Mouse (Mus musculus) G1E-ER4 (cell line): ENCODE measurements around the gene Strn. TPM values are rescaled to one million over a fixed set of nuclear protein-coding genes. Genes with fewer than 3 reads are reported as not detected.

Experiments
- GATA1 ChIP-seq: IDR thresholded peaks from one replicate; pipeline ENCODE4 v1.8.0; 2012; ENCODE audit warnings: low read length, inconsistent platforms
- polyA plus RNA-seq: library from polyadenylated mRNA; stranded (reverse); fragments of >175 nt; gene quantifications from 2 replicates; pipeline ENCODE4 v1.2.3, GENCODE M21; 2012

The Strn gene
- polyA plus RNA-seq, 1 experiment: 3.8 TPM

DNA sequence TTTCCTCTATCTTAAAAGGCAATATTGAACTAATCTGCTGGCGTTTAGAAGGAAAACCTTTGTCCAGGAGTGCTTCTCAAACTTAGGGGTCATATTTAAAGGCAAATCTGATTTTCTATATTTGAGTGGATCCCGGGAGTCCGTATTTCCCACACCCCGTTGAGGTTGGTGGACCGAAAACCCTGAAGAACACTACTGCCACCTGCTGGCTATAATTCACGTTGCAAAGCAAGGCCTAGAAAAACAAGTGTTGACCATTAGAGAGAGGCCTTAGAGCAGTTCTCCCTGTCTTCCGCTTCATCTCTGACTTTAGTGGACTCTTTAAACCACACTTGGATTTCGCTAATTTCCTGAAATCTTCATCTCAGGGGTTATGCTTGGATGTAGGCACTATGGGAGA, 133.1 kb downstream of the Strn start:
- no peak for TF ChIP-seq GATA1

DNA sequence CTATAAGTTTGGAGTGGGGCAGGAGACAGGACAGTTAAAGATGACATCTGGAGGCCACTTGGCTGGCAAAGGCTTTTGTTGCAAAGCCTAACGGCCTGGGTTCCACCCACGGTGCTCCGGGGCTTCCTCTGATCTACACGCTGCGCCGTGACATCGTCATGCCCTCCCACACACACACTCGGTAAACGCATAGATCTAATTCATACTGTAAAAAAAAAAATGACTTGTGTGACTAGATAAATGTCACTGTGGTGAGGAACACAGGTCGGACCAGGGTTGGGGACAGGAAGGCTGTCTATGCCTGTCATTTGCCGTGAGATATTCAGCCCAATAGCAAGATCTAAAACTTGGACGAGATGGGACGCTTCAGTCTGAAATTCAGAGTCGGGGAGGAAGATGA, 134.7 kb downstream of the Strn start:
- no peak for TF ChIP-seq GATA1

DNA sequence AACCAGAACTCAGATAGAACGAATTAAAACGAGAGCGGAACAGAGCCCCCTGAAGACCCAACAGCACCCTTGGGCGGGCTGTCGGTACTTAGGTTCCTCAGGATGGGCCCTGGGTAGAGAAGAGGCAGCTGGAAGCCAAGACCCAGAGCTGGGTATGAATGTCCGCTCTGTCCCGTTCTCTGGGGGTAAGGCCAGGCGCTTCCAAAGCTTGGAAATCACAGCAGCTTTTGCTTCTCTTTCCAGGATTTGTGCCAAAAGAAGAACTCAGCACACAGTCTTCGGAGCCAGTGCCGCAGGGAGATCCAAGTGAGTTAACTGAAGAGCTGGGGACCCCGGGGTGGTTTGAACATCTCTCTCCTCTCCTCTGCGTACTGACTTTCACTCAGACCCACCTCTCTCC, 135.4 kb downstream of the Strn start:
- TF ChIP-seq GATA1: no peak

DNA sequence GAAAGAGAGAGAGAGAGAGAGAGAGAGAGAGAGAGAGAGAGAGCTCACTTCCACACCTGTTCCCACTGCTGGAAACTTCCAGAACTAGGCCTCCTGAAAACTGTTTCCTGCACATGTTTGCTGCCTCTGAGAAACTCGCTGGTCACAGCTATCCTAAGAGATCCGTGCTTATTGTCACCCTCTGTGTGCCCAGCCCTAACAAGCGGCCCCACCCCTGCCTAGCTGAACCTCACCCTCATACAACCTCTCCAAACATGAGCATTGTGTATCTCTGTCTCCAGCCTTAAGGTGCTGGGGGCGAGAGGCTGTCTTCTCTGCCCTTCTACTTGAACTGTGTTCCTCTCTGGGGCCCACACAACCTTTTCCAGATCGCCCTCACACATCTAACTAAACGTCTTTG, 136.0 kb downstream of the Strn start:
- no peak for TF ChIP-seq GATA1

Other genes starting within 250 kb of the Strn start
- gene Vit, start 229.1 kb downstream of the Strn start, polyA plus RNA-seq: not detected in 2 replicates
- 1.5 and 5.1 TPM in 2 replicates for gene Heatr5b, start 98.2 kb upstream of the Strn start, polyA plus RNA-seq
- gene Gpatch11, start 98.4 kb upstream of the Strn start, polyA plus RNA-seq: 0.90 and 4.0 TPM in 2 replicates
- 15.3 and 21.7 TPM in 2 replicates for gene Eif2ak2, start 145.4 kb upstream of the Strn start, polyA plus RNA-seq
- not detected in 2 replicates for gene Sult6b1, start 169.8 kb upstream of the Strn start, polyA plus RNA-seq
- gene Cebpzos, start 179.3 kb upstream of the Strn start, polyA plus RNA-seq: 3.6 and 4.9 TPM in 2 replicates
- gene Cebpz, start 199.9 kb upstream of the Strn start, polyA plus RNA-seq: 41.7 and 47.2 TPM in 2 replicates
- gene Ndufaf7, start 199.9 kb upstream of the Strn start, polyA plus RNA-seq: 1.1 and 3.0 TPM in 2 replicates